Mouse (Mus musculus) monocyte, adult 5-6 weeks (primary cell): ENCODE results near the gene Ppfibp1. TPM values are rescaled to one million over a fixed set of nuclear protein-coding genes. Genes with fewer than 3 reads are reported as not detected.
"Not testable (repeated sequence)": the region's sequence is repeated elsewhere in the genome, so short reads cannot be mapped to it uniquely, and the experiment has no call there.

Source experiments
- ATAC-seq: fragments of 153-309, 156-312 bp; replicated peaks from 2 replicates; pipeline ENCODE4 v1.8.0; 2017; ENCODE audit warnings: mild to moderate bottlenecking; ENCODE audit not compliant: low TSS enrichment, insufficient number of reproducible peaks, severe bottlenecking, poor library complexity, low FRiP score
- total RNA-seq: library from RNA; stranded (forward); fragments of 200-1000, 200-491, 200-594 nt; gene quantifications from 3 replicates; pipeline ENCODE4 v1.2.3, GENCODE M21; 2017

Ppfibp1 gene
- 13.7 to 26.2 TPM (median 22.5 TPM) in 3 replicates for total RNA-seq

- peak; percentile 79 for ATAC-seq
These were observed at the start of gene Ppfibp1 for GRCm38 (mm10) chr6:146887958-146888659. Ppfibp1 (plus strand) TSS chr6:146888487.

GRCm38 (mm10) chr6:146838863-146839262, 49.4 kb upstream of the Ppfibp1 start:
- ATAC-seq, result no peak

- ATAC-seq, result no peak
These were observed 43.4 kb upstream of the Ppfibp1 start for GRCm38 (mm10) chr6:146844867-146845266.

- no peak for ATAC-seq
These were observed 42.9 kb upstream of the Ppfibp1 start for GRCm38 (mm10) chr6:146845347-146845746.

- ATAC-seq, result no peak
These were observed 42.1 kb upstream of the Ppfibp1 start for GRCm38 (mm10) chr6:146845961-146846750.

- ATAC-seq, result no peak
These were observed 40.9 kb upstream of the Ppfibp1 start for GRCm38 (mm10) chr6:146847402-146847801.

- ATAC-seq, result no peak
These were observed 40.0 kb upstream of the Ppfibp1 start for GRCm38 (mm10) chr6:146848281-146848680.

- no peak for ATAC-seq
These were observed 38.2 kb upstream of the Ppfibp1 start, which contains the start of gene Smco2 for GRCm38 (mm10) chr6:146850050-146850449. Smco2 (plus strand) TSS chr6:146850104.

GRCm38 (mm10) chr6:146851916-146852315, 36.4 kb upstream of the Ppfibp1 start:
- ATAC-seq, result no peak

- no peak for ATAC-seq
These were observed 35.5 kb upstream of the Ppfibp1 start for GRCm38 (mm10) chr6:146852739-146853138.

GRCm38 (mm10) chr6:146855185-146855584, 33.1 kb upstream of the Ppfibp1 start:
- no peak for ATAC-seq

GRCm38 (mm10) chr6:146857386-146857785, 30.9 kb upstream of the Ppfibp1 start:
- ATAC-seq, result no peak

GRCm38 (mm10) chr6:146863154-146863553, 25.1 kb upstream of the Ppfibp1 start:
- no peak for ATAC-seq

GRCm38 (mm10) chr6:146864370-146864769, 23.9 kb upstream of the Ppfibp1 start:
- not testable (repeated sequence) for ATAC-seq

GRCm38 (mm10) chr6:146865701-146866100, 22.6 kb upstream of the Ppfibp1 start:
- ATAC-seq, result no peak

GRCm38 (mm10) chr6:146871975-146872374, 16.3 kb upstream of the Ppfibp1 start:
- ATAC-seq, result no peak

- no peak for ATAC-seq
These were observed 13.9 kb upstream of the Ppfibp1 start for GRCm38 (mm10) chr6:146874415-146874814.

GRCm38 (mm10) chr6:146876820-146877219, 11.5 kb upstream of the Ppfibp1 start:
- ATAC-seq, result no peak

- ATAC-seq, result no peak
These were observed 10.8 kb upstream of the Ppfibp1 start for GRCm38 (mm10) chr6:146877425-146878045.
